In genomic region chr9:22846048-22846447, GRCm38 (mm10) we compare ENCODE assay signal across 25 mouse cellular contexts.
"Had no signal": no experiment of that assay in that cellular context is flagged by ENCODE, and none has a peak within 500 bp of the region (broad histone marks: within the 10 kb centered on the region; RNA-seq: fewer than 3 reads in every experiment).

No protein-coding gene starts in this region.

- H3K36me3 ChIP-seq: heart, embryonic 13.5 days; heart, embryonic 15.5 days; hindbrain, embryonic 12.5 days; intestine, embryonic 15.5 days; limb, embryonic 10.5 days; limb, embryonic 12.5 days had no signal

- H3K27ac ChIP-seq: heart, adult 2 months; heart, embryonic 13.5 days; heart, embryonic 15.5 days; hindbrain, embryonic 12.5 days; hindbrain, embryonic 14.5 days; intestine, embryonic 15.5 days; layer of hippocampus, adult 2 months; left cerebral cortex, adult 2 months; limb, embryonic 10.5 days; limb, embryonic 12.5 days had no signal

- ATAC-seq: forebrain, postnatal 0 days; hindbrain, embryonic 16.5 days; inflammation-experienced regulatory T-cells, adult 6 months; intestine, embryonic 15.5 days; intestine, postnatal 0 days had no signal

- H3K4me3 ChIP-seq: heart, adult 2 months; heart, embryonic 13.5 days; heart, embryonic 15.5 days; hindbrain, embryonic 12.5 days; intestine, embryonic 15.5 days; layer of hippocampus, adult 2 months; left cerebral cortex, adult 2 months; limb, embryonic 10.5 days; limb, embryonic 12.5 days had no signal

- H3K27me3 ChIP-seq: heart, embryonic 13.5 days; heart, embryonic 15.5 days; hindbrain, embryonic 12.5 days; intestine, embryonic 15.5 days; limb, embryonic 12.5 days had no signal

- H3K9ac ChIP-seq: forebrain, postnatal 0 days; heart, embryonic 13.5 days; heart, embryonic 15.5 days; hindbrain, embryonic 12.5 days; hindbrain, embryonic 14.5 days; intestine, embryonic 15.5 days; limb, embryonic 12.5 days had no signal

- H3K4me1 ChIP-seq: heart, embryonic 13.5 days; heart, embryonic 15.5 days; hindbrain, embryonic 12.5 days; intestine, embryonic 15.5 days; limb, embryonic 12.5 days had no signal

- H3K4me2 ChIP-seq: heart, embryonic 11.5 days; heart, embryonic 13.5 days; heart, embryonic 15.5 days; hindbrain, embryonic 12.5 days; hindbrain, embryonic 14.5 days; intestine, embryonic 15.5 days; limb, embryonic 12.5 days had no signal

- DNase-seq: forebrain, postnatal 0 days; gastrocnemius, postnatal 14 days; gastrocnemius, postnatal 36 days; heart, adult 11 months; heart, adult 2 months; heart, postnatal 14 days; heart, postnatal 36 days; kidney, adult 18-20 months; kidney, adult 8-10 months; kidney, postnatal 10 days; kidney, postnatal 25 days; kidney, postnatal 4 days had no signal

- H3K9me3 ChIP-seq: heart, embryonic 13.5 days; heart, embryonic 15.5 days; hindbrain, embryonic 12.5 days; intestine, embryonic 15.5 days; limb, embryonic 10.5 days had no signal
